In the genomic region with DNA sequence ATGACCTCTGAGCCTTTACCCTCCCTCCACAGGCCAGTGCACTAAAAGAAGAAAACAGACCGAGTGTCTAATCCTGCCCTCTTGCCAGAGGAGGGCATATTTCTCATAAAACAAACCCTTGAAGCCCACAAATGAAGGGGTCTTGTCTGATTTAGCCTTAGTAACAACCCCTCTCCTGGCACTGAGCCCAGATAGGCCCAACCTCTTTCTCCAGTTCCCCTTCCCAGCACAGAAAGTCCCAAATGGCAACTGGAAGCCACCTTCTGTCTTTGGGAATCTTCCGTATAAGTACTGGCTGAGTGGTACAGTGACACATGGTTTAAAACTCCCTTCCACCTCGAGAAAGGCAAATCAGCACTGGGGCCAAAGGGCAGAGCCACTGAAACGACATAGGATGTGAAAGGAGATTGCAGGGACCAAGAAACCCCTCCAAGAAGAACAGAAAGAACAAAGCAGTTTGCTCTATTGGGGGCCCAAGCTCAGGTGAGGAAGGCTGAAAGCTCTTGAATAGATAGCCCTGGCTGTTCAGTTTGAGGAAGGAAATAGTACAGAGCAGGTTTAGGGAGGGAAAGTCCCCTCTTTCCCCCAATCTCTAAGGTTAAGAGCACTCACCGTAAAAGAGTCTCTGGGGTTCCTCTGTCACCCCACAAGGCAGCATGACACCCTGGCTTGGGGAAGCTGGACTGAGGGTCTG, we compare ENCODE assay signal across 8 mouse cellular contexts. TPM values are rescaled to one million over a fixed set of nuclear protein-coding genes. Genes with fewer than 3 reads are reported as not detected.
A peak's percentile ranks its signal among the peaks of the same experiment; 100 is the strongest.
DNase-seq lines count a peak whose midpoint lies in the region; ATAC-seq and TF ChIP-seq lines count a peak whose summit lies in the region.

No protein-coding gene starts in this region.

- H3K36me3 ChIP-seq in spleen, adult 2 months (ENCODE audit: control insufficient read depth, insufficient read depth, low read length), result peaks cover 2% of the 10 kb centered on the region; the same call in 1 of the 2 replicates
- no peaks in the 10 kb centered on the region for H3K36me3 ChIP-seq in forebrain, embryonic 11.5 days (ENCODE audit: control insufficient read depth, insufficient read depth, low read length)
- no peaks in the 10 kb centered on the region for H3K36me3 ChIP-seq in liver, embryonic 11.5 days (ENCODE audit: control insufficient read depth, insufficient read depth, low read length)
- 0 out of 2 replicates have a peak, but pooled peaks cover 2% of the 10 kb centered on the region for H3K36me3 ChIP-seq in stomach, postnatal 0 days (ENCODE audit: control insufficient read depth, insufficient read depth, low read length)

- H3K27ac ChIP-seq in spleen, adult 2 months (ENCODE audit: insufficient read depth, low read length), result peak overlapping the region; percentile 69
- H3K27ac ChIP-seq in forebrain, embryonic 11.5 days (ENCODE audit: low read depth, low read length), result 0 out of 2 replicates have a peak overlapping the region, but pooled peaks have one; percentile 25
- H3K27ac ChIP-seq in liver, embryonic 11.5 days (ENCODE audit: low read depth, low read length), result peak overlapping the region; percentile 63
- peak overlapping the region; percentile 95 for H3K27ac ChIP-seq in stomach, postnatal 0 days (replicated peaks)

- no peak for TF ChIP-seq CTCF in spleen, adult 2 months (IDR thresholded peaks at IDR 0.05; ENCODE audit: extremely low read depth, insufficient read depth, insufficient read length, insufficient replicate concordance)
- TF ChIP-seq CTCF in stomach, postnatal 0 days (IDR thresholded peaks at IDR 0.05; ENCODE audit: low read depth), result no peak

- no peak for TF ChIP-seq EP300 in stomach, postnatal 0 days (optimal IDR thresholded peaks at IDR 0.05)

- no peaks in the 10 kb centered on the region for H3K27me3 ChIP-seq in spleen, adult 2 months (ENCODE audit: control insufficient read depth, insufficient read depth, low read length)
- peaks cover 3% of the 10 kb centered on the region for H3K27me3 ChIP-seq in forebrain, embryonic 11.5 days (ENCODE audit: control insufficient read depth, insufficient read depth, low read length)
- H3K27me3 ChIP-seq in liver, embryonic 11.5 days (replicated peaks; ENCODE audit: control insufficient read depth, insufficient read depth, low read length), result peaks cover 13% of the 10 kb centered on the region
- H3K27me3 ChIP-seq in stomach, postnatal 0 days (ENCODE audit: control insufficient read depth, insufficient read depth, low read length), result no peaks in the 10 kb centered on the region

- TF ChIP-seq POLR2A in spleen, adult 2 months (IDR thresholded peaks at IDR 0.05; ENCODE audit: low read depth, low read length), result no peak

- H3K4me3 ChIP-seq in spleen, adult 2 months (ENCODE audit: extremely low read depth, insufficient read depth, insufficient read length), result peak overlapping the region; percentile 12; the same call in 1 of the 2 replicates
- no peak overlapping the region for H3K4me3 ChIP-seq in forebrain, embryonic 11.5 days (ENCODE audit: low read depth, low read length)
- no peak overlapping the region for H3K4me3 ChIP-seq in liver, embryonic 11.5 days (ENCODE audit: low read depth, low read length)
- no peak overlapping the region for H3K4me3 ChIP-seq in stomach, postnatal 0 days (ENCODE audit: low read depth, low read length)

- 20% methylated on average over 5 of the region's 5 CpGs for WGBS in spleen, adult 2 months
- WGBS in forebrain, embryonic 11.5 days, result 26% methylated on average over 5 of the region's 5 CpGs
- WGBS in liver, embryonic 11.5 days, result 37% methylated on average over 5 of the region's 5 CpGs
- WGBS in stomach, postnatal 0 days, result 19% methylated on average over 5 of the region's 5 CpGs

- no peak for ATAC-seq in forebrain, embryonic 11.5 days (replicated peaks; ENCODE audit: low FRiP score)
- no peak for ATAC-seq in liver, embryonic 11.5 days (replicated peaks; ENCODE audit: low FRiP score)
- no peak for ATAC-seq in stomach, postnatal 0 days (ENCODE audit: low FRiP score, low TSS enrichment)
- ATAC-seq in frontal cortex, adult (ENCODE audit: low TSS enrichment), result no peak
- ATAC-seq in megakaryocyte-erythroid progenitor cell, adult 5-6 weeks (replicated peaks; ENCODE audit: low FRiP score, low TSS enrichment, poor library complexity, severe bottlenecking), result no peak

- peak in 1 of 2 experiments; percentile 49 for DNase-seq in spleen, adult 2 months (ENCODE audit: low read depth in 1 of 2, low spot score in 2 of 2)
- DNase-seq in spleen, postnatal 14 days (ENCODE audit: low spot score in 2 of 2), result no peak
- no peak for DNase-seq in forebrain, embryonic 11.5 days (ENCODE audit: low spot score)
- DNase-seq in liver, embryonic 11.5 days (ENCODE audit: low spot score), result no peak
- no peak for DNase-seq in stomach, postnatal 0 days (ENCODE audit: low spot score)
- DNase-seq in urinary bladder, postnatal 4 days (ENCODE audit: low spot score in 2 of 2), result no peak

- peaks cover 48% of the 10 kb centered on the region for H3K4me1 ChIP-seq in spleen, adult 2 months (ENCODE audit: control insufficient read depth, insufficient read depth, insufficient read length)
- H3K4me1 ChIP-seq in forebrain, embryonic 11.5 days (replicated peaks; ENCODE audit: control insufficient read depth, insufficient read depth, low read length), result peaks cover 7% of the 10 kb centered on the region
- peaks cover 47% of the 10 kb centered on the region for H3K4me1 ChIP-seq in liver, embryonic 11.5 days (replicated peaks; ENCODE audit: control insufficient read depth, insufficient read depth, low read length)
- peaks cover 35% of the 10 kb centered on the region for H3K4me1 ChIP-seq in stomach, postnatal 0 days (replicated peaks; ENCODE audit: control insufficient read depth, insufficient read depth)

- H3K4me2 ChIP-seq in forebrain, embryonic 11.5 days (ENCODE audit: low read depth, low read length, severe bottlenecking), result no peak overlapping the region
- peak overlapping the region; percentile 36 for H3K4me2 ChIP-seq in liver, embryonic 11.5 days
- H3K4me2 ChIP-seq in stomach, postnatal 0 days (replicated peaks; ENCODE audit: low read depth), result peak overlapping the region; percentile 83

- no peaks in the 10 kb centered on the region for H3K9me3 ChIP-seq in forebrain, embryonic 11.5 days (ENCODE audit: control insufficient read depth, low read length)
- H3K9me3 ChIP-seq in liver, embryonic 11.5 days (ENCODE audit: control insufficient read depth, low read length), result no peaks in the 10 kb centered on the region
- no peaks in the 10 kb centered on the region for H3K9me3 ChIP-seq in stomach, postnatal 0 days (ENCODE audit: control insufficient read depth, low read length)

- H3K9ac ChIP-seq in forebrain, embryonic 11.5 days (ENCODE audit: low read length), result no peak overlapping the region
- H3K9ac ChIP-seq in liver, embryonic 11.5 days (ENCODE audit: low read depth, low read length), result peak overlapping the region; percentile 39; the same call in 1 of the 2 replicates
- H3K9ac ChIP-seq in stomach, postnatal 0 days (ENCODE audit: low read length), result peak overlapping the region; percentile 45

RNA-seq across cellular contexts. Expression of a gene that starts 3.2 kb away (rescaled TPM):
- 24.8 and 32.4 TPM in 2 replicates for polyA plus RNA-seq in spleen, adult 2 months (2012; rRNA removed)
- 2.4 and 6.0 TPM in 2 replicates for polyA plus RNA-seq in forebrain, embryonic 11.5 days (2014; fragmentation: Nextera tagmentation; extraction: Ambion mirVana)
- polyA plus RNA-seq in liver, embryonic 11.5 days (2014; fragmentation: Nextera tagmentation; extraction: Ambion mirVana), result 1.0 and 1.9 TPM in 2 replicates
- polyA plus RNA-seq in stomach, postnatal 0 days (2015; fragmentation: Nextera tagmentation; extraction: Ambion mirVana), result 2.3 and 2.8 TPM in 2 replicates
- total RNA-seq in megakaryocyte-erythroid progenitor cell, adult 5-6 weeks (2014; fragmentation: Nextera tagmentation), result 1.2 TPM in 1 of 2 replicates, not detected in the other
- total RNA-seq in megakaryocyte-erythroid progenitor cell, adult 5-6 weeks (2017), result 1.3 and 2.1 TPM in 2 replicates

RNA-seq across cellular contexts. Expression of a gene that starts 51.8 kb away (rescaled TPM):
- 5.0 and 5.7 TPM in 2 replicates for polyA plus RNA-seq in spleen, adult 2 months (2012; rRNA removed)
- polyA plus RNA-seq in forebrain, embryonic 11.5 days (2014; fragmentation: Nextera tagmentation; extraction: Ambion mirVana), result 146 and 148 TPM in 2 replicates
- 97.7 and 112 TPM in 2 replicates for polyA plus RNA-seq in liver, embryonic 11.5 days (2014; fragmentation: Nextera tagmentation; extraction: Ambion mirVana)
- polyA plus RNA-seq in stomach, postnatal 0 days (2015; fragmentation: Nextera tagmentation; extraction: Ambion mirVana), result 9.8 and 11.4 TPM in 2 replicates
- total RNA-seq in megakaryocyte-erythroid progenitor cell, adult 5-6 weeks (2014; fragmentation: Nextera tagmentation), result 51.3 and 64.1 TPM in 2 replicates
- 89.9 and 103 TPM in 2 replicates for total RNA-seq in megakaryocyte-erythroid progenitor cell, adult 5-6 weeks (2017)

Comparison
In these comparisons a context has a peak if more than half of its experiments do, and no peak if none do; other contexts are left out.
1. H3K27ac ChIP-seq: peak in every context shown above with its lines; median percentile 95 in stomach, postnatal 0 days; 69 in spleen, adult 2 months; 63 in liver, embryonic 11.5 days; 25 in forebrain, embryonic 11.5 days.